Mouse (Mus musculus) liver, embryonic 14 days (tissue): Measurements from ENCODE around the gene Dusp3. TPM values are rescaled to one million over a fixed set of nuclear protein-coding genes. Genes with fewer than 3 reads are reported as not detected.

Source experiments
- polyA plus RNA-seq: library from polyadenylated mRNA; depleted of rRNA; stranded (reverse); fragments of >200 nt; gene quantifications from 2 replicates; pipeline ENCODE4 v1.2.3, GENCODE M21; 2012; rRNA removed

Dusp3 gene
- 4.1 and 4.3 TPM in 2 replicates for polyA plus RNA-seq

GRCm38 (mm10) chr11:101986913-101987312 is at the start of gene Dusp3:
TSS of gene Dusp3 (minus strand) at chr11:101987013.

DNA sequence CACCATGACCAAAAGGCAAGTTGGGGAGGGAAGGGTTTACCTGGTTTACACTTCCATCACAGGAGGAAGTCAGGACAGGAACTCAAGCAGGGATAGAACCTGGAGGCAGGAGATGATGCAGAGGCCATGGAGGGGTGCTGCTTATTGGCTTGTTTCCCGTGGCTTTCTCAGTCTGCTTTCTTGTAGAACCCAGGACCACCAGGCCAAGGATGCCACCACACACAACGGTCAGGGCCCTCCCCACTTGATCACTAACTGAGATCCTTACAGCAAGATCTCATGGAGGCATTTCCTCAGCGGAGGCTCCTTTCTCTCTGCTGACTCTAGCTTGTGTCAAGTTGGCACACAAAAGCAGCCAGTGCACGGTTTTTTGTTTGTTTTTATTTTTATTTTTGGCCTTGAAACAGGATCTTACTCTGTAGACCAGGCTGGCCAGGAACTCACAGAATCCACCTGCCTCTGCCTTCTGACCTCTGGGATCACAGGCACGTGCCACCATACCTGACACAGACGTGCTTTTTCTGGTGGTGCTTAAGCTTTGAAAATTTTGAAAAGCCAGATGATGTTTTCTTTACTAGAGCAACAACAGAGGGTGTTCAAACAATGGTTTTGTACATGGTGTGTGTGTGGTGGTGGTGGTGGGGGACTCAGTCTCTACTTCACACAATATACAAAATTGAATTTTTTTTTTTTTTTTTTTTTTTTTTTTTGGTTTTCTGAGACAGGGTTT is 41.4 kb upstream of the Dusp3 start, which contains the start of gene Mpp3:
Gene Mpp3 (minus strand): TSS at position 375 of the 730 bp plus-strand sequence.

GRCm38 (mm10) chr11:101984054-101985025 is 2.5 kb downstream of the Dusp3 start, which contains the start of gene Cfap97d1:
TSS of gene Cfap97d1 (plus strand) at chr11:101984279.

DNA sequence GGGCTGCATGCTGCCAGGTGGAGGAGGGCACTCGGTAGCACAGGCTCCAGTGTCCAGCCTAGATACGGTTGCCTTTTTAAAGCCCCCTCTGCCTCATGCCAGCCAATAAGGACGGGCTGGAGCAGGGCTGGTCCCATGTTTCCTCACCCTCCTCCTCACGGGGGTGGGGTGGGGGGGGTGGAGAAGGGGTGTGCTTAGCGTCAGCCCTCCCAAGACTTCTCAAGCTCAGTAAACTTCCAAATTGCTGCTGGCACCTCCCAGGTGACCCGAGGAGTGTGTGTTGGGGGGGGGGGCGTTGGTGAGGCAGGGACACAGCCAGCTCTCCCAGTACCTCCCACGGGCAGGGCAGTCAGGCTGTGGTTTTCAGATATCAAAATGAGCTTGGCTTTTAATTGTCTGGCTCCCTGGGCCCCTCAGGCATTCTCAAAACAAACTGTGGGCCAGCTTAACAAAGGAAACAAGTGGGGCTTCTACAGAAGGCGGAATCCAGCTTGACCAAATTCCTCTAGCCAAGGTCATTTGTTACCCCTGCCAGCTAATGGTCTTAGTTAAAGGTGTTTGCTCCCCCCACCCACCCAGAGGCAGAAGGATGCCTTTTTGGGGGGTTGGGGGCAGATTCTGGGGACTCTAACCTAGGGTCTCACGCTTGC is 19.7 kb downstream of the Dusp3 start, which contains the start of gene Sost:
Gene Sost (minus strand): TSS at position 51 of the 650 bp plus-strand sequence.

Other genes with a start within 250 kb of the Dusp3 start
- 0.37 and 0.40 TPM in 2 replicates for gene Etv4, start 201.6 kb downstream of the Dusp3 start, polyA plus RNA-seq
- 0.33 and 0.66 TPM in 2 replicates for gene Meox1, start 92.6 kb downstream of the Dusp3 start, polyA plus RNA-seq
- gene Sost, start 20.0 kb downstream of the Dusp3 start, polyA plus RNA-seq = 0.07 and 0.09 TPM in 2 replicates
- gene Cfap97d1, start 2.7 kb downstream of the Dusp3 start, polyA plus RNA-seq = not detected in 2 replicates
- gene Mpp3, start 41.4 kb upstream of the Dusp3 start, polyA plus RNA-seq = 0.27 and 0.40 TPM in 2 replicates
- 0.37 and 0.38 TPM in 2 replicates for gene Cd300lg, start 54.5 kb upstream of the Dusp3 start, polyA plus RNA-seq
- 10.6 and 12.5 TPM in 2 replicates for gene Mpp2, start 101.5 kb upstream of the Dusp3 start, polyA plus RNA-seq
- not detected in 2 replicates for gene Ppy, start 114.3 kb upstream of the Dusp3 start, polyA plus RNA-seq
- gene Pyy, start 120.8 kb upstream of the Dusp3 start, polyA plus RNA-seq = 0.43 TPM in 1 of 2 replicates, not detected in the other
- 9.0 and 10.4 TPM in 2 replicates for gene Nags, start 158.5 kb upstream of the Dusp3 start, polyA plus RNA-seq
- gene Tmem101, start 169.4 kb upstream of the Dusp3 start, polyA plus RNA-seq = 8.1 and 10.1 TPM in 2 replicates
- gene Lsm12, start 198.3 kb upstream of the Dusp3 start, polyA plus RNA-seq = 15.8 and 18.5 TPM in 2 replicates
- gene G6pc3, start 202.6 kb upstream of the Dusp3 start, polyA plus RNA-seq = 11.3 and 12.4 TPM in 2 replicates
- 7.8 and 8.7 TPM in 2 replicates for gene Hdac5, start 243.2 kb upstream of the Dusp3 start, polyA plus RNA-seq